Mouse (Mus musculus) forebrain, embryonic 14.5 days (tissue): ENCODE measurements around the gene Gcnt4. TPM values are rescaled to one million over a fixed set of nuclear protein-coding genes. Genes with fewer than 3 reads are reported as not detected.

Experiments used
- ATAC-seq: fragments of 200-750 bp; cut with Nextera tagmentation; 2 replicates; pipeline ENCODE4 v1.8.0; 2017; ENCODE audit warnings: mild to moderate bottlenecking, moderate library complexity
- DNase-seq: peaks from one replicate; pipeline ENCODE4 v3.0.0-alpha.2; 2015; ENCODE audit warnings: low spot score
- H3K27ac ChIP-seq: fragments of 300-500 bp; sonication (generic); 2 replicates; pipeline ENCODE4 v1.5.1; 2014; ENCODE audit warnings: low read depth, mild to moderate bottlenecking, control low read depth, low read length, moderate library complexity
- H3K27me3 ChIP-seq: fragments of 300-500 bp; sonication (generic); replicated peaks from 2 replicates; pipeline ENCODE4 v1.6.1; 2014; ENCODE audit warnings: low read length, control low read depth, mixed read lengths; ENCODE audit not compliant: control insufficient read depth, insufficient read depth
- H3K36me3 ChIP-seq: fragments of 300-500 bp; sonication (generic); 2 replicates; pipeline ENCODE4 v1.6.1; 2014; ENCODE audit warnings: low read length, control low read depth; ENCODE audit not compliant: control insufficient read depth, insufficient read depth
- H3K4me1 ChIP-seq: fragments of 300-500 bp; sonication (generic); 2 replicates; pipeline ENCODE4 v1.6.1; 2014; ENCODE audit warnings: antibody characterized with exemption, low read length, control low read depth; ENCODE audit not compliant: control insufficient read depth, insufficient read depth
- H3K4me2 ChIP-seq: fragments of 300-500 bp; sonication (generic); 2 replicates; pipeline ENCODE4 v1.6.1; 2014; ENCODE audit warnings: mild to moderate bottlenecking, control low read depth, low read length
- H3K4me3 ChIP-seq: fragments of 300-500 bp; sonication (generic); 2 replicates; pipeline ENCODE4 v1.5.1; 2014; ENCODE audit warnings: low read depth, low read length, control low read depth
- H3K9ac ChIP-seq: fragments of 300-500 bp; sonication (generic); 2 replicates; pipeline ENCODE4 v1.6.1; 2014; ENCODE audit warnings: mild to moderate bottlenecking, low read length, control low read depth, moderate library complexity
- H3K9me3 ChIP-seq: fragments of 300-500 bp; sonication (generic); replicated peaks from 2 replicates; pipeline ENCODE4 v1.6.1; 2016; ENCODE audit warnings: low read length, control low read depth, mixed read lengths; ENCODE audit not compliant: control insufficient read depth
- WGBS: fragments of 180-500 bp; shearing (Covaris S2); extraction: QIAGEN DNeasy Blood & Tissue Kit; methylation state at CpG from one replicate; pipeline ENCODE4 v1.1.7; 2014; 5-methylcytosine and 5-hydroxymethylcytosine counted together
- polyA plus RNA-seq: library from polyadenylated mRNA; unstranded; fragments of >200 nt; fragmentation: Nextera tagmentation; extraction: Ambion mirVana; gene quantifications from 2 replicates; pipeline ENCODE4 v1.2.1, GENCODE M21; 2014

The Gcnt4 gene
- polyA plus RNA-seq, 1 experiment from 2014 or later, result 0.08 TPM

- Histone ChIP-seq H3K9me3 (no peaks in the 10 kb centered on the region), H3K9ac (no peak overlapping the region), H3K36me3 (no peaks in the 10 kb centered on the region), H3K4me3 (no peak overlapping the region), H3K4me1 (no peaks in the 10 kb centered on the region), H3K27me3 (no peaks in the 10 kb centered on the region), H3K4me2 (no peak overlapping the region), H3K27ac (no peak overlapping the region)
- no peak for DNase-seq
- ATAC-seq, result no peak
- WGBS, result 88% methylated on average over 5 of the region's 5 CpGs
Observed at GRCm38 (mm10) chr13:96962801-96963200, 38.3 kb downstream of the Gcnt4 start.

DNA sequence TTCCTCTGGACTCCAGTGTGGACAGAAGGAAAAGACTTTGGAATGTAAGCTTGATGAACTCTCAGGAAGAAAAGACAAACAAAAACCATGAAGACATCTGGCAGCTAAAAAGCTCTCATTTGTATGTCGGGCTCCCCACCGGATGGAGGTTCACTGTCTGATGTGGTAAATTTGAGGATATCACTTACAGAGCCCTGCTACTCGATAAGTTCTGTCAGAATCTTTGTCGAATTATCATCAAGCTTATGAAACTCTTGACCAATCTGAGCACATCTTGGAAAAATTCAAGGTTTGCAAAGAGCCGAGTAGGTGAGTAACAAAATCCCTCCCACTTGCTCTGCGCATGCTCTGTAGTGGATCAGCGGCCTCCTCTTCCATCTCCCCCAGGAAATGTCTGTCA, 40.5 kb downstream of the Gcnt4 start:
- 98% methylated on average over 7 of the region's 7 CpGs for WGBS
- Histone ChIP-seq H3K27me3 (no peaks in the 10 kb centered on the region), H3K4me3 (no peak overlapping the region), H3K36me3 (no peaks in the 10 kb centered on the region), H3K27ac (no peak overlapping the region), H3K4me1 (no peaks in the 10 kb centered on the region), H3K9ac (no peak overlapping the region), H3K9me3 (no peaks in the 10 kb centered on the region), H3K4me2 (no peak overlapping the region)
- ATAC-seq (no peak), DNase-seq (no peak)

DNA sequence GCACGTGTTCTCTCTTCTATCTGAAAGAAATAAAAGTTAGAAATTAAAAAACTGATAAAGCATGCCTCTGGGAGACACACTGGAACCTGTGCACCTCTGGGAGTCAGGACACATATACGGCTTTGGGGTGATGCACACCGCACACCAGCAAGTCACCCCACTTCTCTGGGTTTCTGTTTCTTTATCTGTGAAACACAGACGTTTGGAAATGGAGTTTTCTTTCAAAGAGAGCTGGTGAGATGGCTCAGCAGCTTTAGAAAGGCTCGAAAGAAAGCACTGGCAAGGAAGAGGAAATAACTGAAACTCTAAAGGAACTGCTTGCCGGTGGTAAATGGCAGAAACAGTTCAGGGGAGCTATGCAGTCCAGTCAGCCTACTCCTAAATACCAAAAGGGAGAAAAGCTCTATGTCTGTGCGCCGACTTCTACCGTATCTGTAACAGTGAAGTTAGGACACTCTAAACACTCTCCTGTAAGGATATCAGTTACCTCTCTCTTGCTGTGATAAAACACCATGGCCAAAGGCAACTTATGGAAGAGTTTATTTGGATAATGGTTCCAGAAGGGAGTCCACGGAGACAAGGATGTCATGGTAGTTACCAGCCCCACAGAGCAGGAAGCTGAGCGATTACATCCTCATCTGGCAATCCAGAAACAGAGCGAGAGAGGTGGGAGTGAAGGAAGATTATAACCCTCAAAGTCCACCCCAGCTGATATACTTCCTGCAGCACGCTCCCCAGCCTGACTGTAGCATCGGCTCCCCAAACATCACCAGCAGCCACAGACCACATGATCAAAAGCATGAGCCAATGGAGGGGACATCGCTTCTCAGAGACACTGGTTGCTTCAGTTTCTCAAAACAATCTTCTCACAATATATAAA, 42.0 kb downstream of the Gcnt4 start:
- 84% methylated on average over 15 of the region's 15 CpGs for WGBS
- Histone ChIP-seq H3K9me3 (no peaks in the 10 kb centered on the region), H3K27ac (no peak overlapping the region), H3K36me3 (no peaks in the 10 kb centered on the region), H3K9ac (no peak overlapping the region), H3K4me1 (no peaks in the 10 kb centered on the region), H3K27me3 (no peaks in the 10 kb centered on the region), H3K4me2 (no peak overlapping the region), H3K4me3 (no peak overlapping the region)
- no peak for ATAC-seq
- no peak for DNase-seq

DNA sequence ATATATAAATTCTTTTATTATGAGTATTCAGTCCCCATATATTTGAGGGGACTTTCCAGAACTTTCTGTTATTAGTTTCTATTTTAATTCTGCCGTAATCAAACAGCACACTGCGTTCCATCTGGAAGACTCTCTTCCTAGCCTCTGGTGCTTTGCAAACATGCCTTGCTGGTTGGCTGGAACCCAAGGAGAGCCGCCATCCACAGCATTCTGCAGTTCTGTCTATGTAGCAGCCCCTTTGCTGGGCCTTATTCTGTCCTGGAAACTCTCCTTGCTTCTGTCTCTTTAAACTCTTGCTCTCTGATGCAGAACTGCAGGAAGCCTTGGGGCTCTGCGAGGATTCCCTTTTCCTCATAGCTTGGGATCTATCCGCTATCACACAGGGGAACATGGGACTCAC, 42.6 kb downstream of the Gcnt4 start:
- H3K4me3 ChIP-seq, result no peak overlapping the region
- H3K4me1 ChIP-seq, result no peaks in the 10 kb centered on the region
- DNase-seq (no peak), ATAC-seq (no peak)
- H3K36me3 ChIP-seq, result no peaks in the 10 kb centered on the region
- H3K27me3 ChIP-seq, result no peaks in the 10 kb centered on the region
- no peak overlapping the region for H3K4me2 ChIP-seq
- no peaks in the 10 kb centered on the region for H3K9me3 ChIP-seq
- 87% methylated on average over 5 of the region's 5 CpGs for WGBS
- H3K9ac ChIP-seq, result no peak overlapping the region
- no peak overlapping the region for H3K27ac ChIP-seq

GRCm38 (mm10) chr13:96967822-96968221, 43.3 kb downstream of the Gcnt4 start:
- Histone ChIP-seq H3K27ac (no peak overlapping the region), H3K4me3 (no peak overlapping the region), H3K4me2 (no peak overlapping the region), H3K9me3 (no peaks in the 10 kb centered on the region), H3K4me1 (no peaks in the 10 kb centered on the region), H3K27me3 (no peaks in the 10 kb centered on the region), H3K9ac (no peak overlapping the region), H3K36me3 (no peaks in the 10 kb centered on the region)
- 86% methylated on average over 2 of the region's 2 CpGs for WGBS
- ATAC-seq (no peak), DNase-seq (no peak)

DNA sequence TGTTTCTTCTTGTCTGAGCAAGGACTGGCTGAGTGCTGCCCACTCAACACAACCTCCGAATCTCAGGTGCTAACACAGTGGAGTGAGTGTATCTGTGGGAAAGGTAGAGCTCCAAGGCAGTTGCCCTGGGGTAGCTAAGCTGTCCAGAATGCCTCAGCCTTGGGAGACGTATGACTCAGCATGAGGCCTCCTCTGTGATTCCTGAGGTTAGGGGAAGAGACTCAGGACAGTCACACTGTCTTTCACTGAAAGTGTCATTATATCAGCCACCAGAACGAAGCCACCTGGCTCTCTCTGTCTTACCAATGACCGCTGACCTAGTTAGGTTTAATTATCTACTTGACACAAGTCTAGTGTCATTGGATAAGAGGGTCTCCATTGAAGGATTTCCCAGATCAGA, 46.6 kb downstream of the Gcnt4 start:
- Histone ChIP-seq H3K9me3 (no peaks in the 10 kb centered on the region), H3K36me3 (no peaks in the 10 kb centered on the region), H3K4me1 (no peaks in the 10 kb centered on the region), H3K4me2 (no peak overlapping the region), H3K9ac (no peak overlapping the region), H3K27me3 (no peaks in the 10 kb centered on the region), H3K4me3 (no peak overlapping the region), H3K27ac (no peak overlapping the region)
- 83% methylated on average over 4 of the region's 4 CpGs for WGBS
- no peak for DNase-seq
- ATAC-seq, result no peak

DNA sequence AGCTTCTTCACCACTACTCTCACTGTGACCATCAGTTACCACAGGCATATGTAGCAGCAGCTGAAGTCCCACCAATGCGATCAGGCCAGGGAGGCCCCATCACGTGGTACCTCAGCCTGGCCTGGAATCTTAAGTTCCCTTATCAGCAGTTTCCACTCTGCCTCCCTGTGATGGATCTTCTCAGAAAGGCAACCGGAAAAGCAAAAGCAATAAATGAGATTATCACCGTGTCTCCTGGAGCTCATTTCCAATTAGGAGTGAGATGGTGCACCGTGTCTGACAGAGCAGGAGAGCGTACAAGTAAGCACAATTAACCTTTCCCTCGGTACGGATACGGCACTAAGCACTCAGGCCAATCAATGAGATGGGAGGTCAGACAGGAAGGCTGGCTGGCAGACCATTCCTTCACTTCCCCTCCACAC, 47.4 kb downstream of the Gcnt4 start:
- no peak for ATAC-seq
- H3K27ac ChIP-seq, result no peak overlapping the region
- WGBS, result 87% methylated on average over 9 of the region's 9 CpGs

GRCm38 (mm10) chr13:96973318-96973717, 48.8 kb downstream of the Gcnt4 start:
- H3K27me3 ChIP-seq, result no peaks in the 10 kb centered on the region
- H3K27ac ChIP-seq, result no peak overlapping the region
- no peaks in the 10 kb centered on the region for H3K36me3 ChIP-seq
- no peak for DNase-seq
- no peak overlapping the region for H3K4me3 ChIP-seq
- no peak overlapping the region for H3K9ac ChIP-seq
- no peak overlapping the region for H3K4me2 ChIP-seq
- ATAC-seq, result no peak
- 97% methylated on average over 4 of the region's 4 CpGs for WGBS
- H3K9me3 ChIP-seq, result no peaks in the 10 kb centered on the region
- no peaks in the 10 kb centered on the region for H3K4me1 ChIP-seq

More for the DNA sequence above, 47.4 kb downstream of the Gcnt4 start:
- H3K9ac ChIP-seq, result no peak overlapping the region
- no peaks in the 10 kb centered on the region for H3K36me3 ChIP-seq
- DNase-seq, result no peak
- no peak overlapping the region for H3K4me3 ChIP-seq
- no peaks in the 10 kb centered on the region for H3K9me3 ChIP-seq
- H3K27me3 ChIP-seq, result no peaks in the 10 kb centered on the region
- no peak overlapping the region for H3K4me2 ChIP-seq
- H3K4me1 ChIP-seq, result no peaks in the 10 kb centered on the region

GRCm38 (mm10) chr13:96976986-96977595, 52.6 kb downstream of the Gcnt4 start:
- Histone ChIP-seq H3K36me3 (no peaks in the 10 kb centered on the region), H3K4me1 (no peaks in the 10 kb centered on the region), H3K4me2 (no peak overlapping the region), H3K4me3 (no peak overlapping the region), H3K27me3 (no peaks in the 10 kb centered on the region), H3K27ac (no peak overlapping the region), H3K9me3 (no peaks in the 10 kb centered on the region), H3K9ac (no peak overlapping the region)
- ATAC-seq (no peak), DNase-seq (no peak)
- WGBS, result 90% methylated on average over 6 of the region's 6 CpGs
